Mouse (Mus musculus): ENCODE measurements around the gene Plcb4. TPM values are rescaled to one million over a fixed set of nuclear protein-coding genes. Genes with fewer than 3 reads are reported as not detected.

The Plcb4 gene
- total RNA-seq, 2 experiments from 2014 or later = 25.7 to 34.5 TPM

DNA sequence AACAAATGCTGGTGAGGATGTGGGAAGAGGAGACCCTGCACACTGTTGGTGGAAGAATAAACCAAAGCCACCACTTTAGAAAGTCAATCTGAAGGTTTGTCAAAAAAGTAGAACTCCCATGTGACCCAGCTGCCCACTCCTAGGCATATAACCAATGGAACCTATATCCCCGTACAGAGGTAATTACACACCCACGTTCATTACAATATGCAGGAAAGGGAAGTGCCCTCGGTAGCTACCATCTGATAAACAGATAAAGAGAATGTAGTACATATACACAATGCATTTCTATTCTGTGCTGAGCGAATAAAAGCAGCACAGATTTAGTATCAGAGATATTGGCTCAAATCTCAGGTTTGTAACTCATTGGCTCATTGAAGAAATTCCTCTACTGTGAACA, 242.2 kb downstream of the Plcb4 start:
- intact Hi-C loops (cut with DNase I; ENCODE audit: low total_unique reads) = no loop called here
- no peak for DNase-seq

DNA sequence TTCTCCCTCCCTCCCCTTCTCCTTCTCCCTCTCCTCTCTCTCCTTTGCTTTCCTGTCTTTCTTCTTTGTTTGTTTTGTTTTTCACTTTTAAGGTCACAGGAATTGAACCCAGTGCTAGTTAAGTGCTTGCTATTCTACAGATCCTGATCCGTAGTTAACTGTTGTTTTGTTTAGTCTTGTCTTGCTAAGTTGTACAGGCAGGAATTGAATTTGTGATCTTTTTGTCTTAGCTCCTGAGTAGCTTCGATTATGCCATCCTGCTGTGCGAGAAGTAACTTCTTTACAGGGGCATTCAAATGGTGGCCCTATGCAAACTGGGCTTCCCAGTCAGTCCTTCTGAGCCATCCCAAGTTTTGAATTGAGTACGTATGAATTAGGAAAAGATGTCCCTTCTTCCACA, 245.5 kb downstream of the Plcb4 start:
- no peak for DNase-seq
- intact Hi-C loops (cut with DNase I; ENCODE audit: low total_unique reads) = no loop called here

DNA sequence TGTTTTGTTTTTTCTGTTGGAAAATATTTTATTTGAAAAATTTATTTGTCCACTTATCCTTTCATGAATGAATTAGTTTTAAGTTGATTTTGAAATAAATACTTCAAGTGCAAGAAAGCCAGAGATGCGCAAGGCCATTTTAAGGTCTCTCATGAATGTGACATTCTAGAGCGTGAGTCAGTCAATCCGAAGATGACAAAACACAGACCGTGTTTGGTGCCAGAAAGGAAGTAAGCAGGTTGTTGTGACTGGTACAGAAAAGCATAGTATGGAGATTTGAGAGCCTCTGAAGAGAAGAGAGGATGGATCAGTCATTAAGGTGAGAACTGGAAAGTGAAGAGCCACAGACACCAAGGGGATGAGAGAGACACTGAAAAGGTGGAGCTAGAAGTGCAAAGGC, 246.0 kb downstream of the Plcb4 start:
- intact Hi-C loops (cut with DNase I; ENCODE audit: low total_unique reads) = no loop called here

DNA sequence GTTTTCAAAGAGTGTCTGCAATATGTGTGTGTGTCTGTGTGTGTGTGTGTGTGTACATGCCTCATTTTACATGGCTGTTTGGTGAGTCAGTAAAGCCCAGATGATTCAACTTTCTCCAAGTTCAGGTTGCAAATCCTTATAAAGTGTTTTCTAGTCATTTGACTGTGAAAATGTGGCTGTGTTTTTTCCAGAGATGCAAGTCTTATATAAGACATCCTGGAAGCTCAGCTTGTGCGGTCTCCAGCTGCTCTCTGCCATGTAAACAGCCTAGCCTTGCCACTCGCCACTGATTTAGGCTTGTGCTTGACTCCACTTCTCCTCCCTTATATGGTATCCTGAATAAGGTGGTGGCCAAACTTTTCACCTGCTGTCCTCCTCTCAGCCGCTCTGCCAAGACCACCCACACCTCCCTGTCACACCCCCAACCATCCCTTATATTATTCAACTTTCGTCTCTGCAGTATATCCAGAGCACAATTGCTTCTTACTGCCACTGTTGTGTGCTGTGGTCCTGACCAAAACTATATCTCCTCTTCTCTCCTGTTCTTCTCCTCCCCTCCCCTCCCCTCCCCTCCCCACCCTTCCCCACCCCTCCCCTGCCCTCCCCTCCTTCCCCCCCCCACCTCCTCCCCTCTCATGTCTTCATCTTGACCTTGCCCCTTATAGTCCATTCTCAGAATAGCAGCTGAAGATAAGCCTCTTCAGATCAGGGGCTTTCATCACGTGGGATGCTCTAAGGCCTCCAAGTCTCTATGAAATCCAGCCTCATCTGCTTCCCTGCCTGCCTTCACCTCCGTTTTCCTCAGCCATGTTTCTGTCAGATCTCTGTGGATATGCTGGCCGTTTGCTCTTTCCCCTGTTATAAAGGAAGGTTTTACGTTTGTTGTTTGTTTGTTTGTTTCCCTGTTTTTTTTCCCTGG, 255.8 kb downstream of the Plcb4 start:
- intact Hi-C loops (cut with DNase I; ENCODE audit: low total_unique reads) = no loop called here
- DNase-seq = no peak

More for the DNA sequence above, 246.0 kb downstream of the Plcb4 start:
- no peak for DNase-seq

DNA sequence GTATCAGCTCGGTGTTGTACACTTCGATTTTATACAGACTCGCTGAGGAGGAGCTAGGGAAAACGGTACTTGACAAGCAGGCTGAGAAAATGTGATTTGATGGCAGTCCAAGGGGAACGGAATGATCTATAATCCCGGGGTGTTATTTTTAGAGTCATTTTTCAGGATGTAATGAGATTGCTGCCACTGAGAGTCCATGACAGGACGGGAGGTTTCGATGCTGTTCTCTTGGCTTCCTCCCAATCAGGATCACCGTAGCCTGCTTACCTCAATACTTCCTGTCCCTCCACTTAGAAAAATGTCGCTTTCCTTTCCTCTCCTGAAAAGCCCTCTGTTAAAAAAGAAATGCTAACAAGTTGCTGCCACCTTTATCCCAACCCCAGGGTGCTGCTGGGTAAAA, 257.1 kb downstream of the Plcb4 start:
- intact Hi-C loops (cut with DNase I; ENCODE audit: low total_unique reads) = no loop called here
- no peak for DNase-seq

DNA sequence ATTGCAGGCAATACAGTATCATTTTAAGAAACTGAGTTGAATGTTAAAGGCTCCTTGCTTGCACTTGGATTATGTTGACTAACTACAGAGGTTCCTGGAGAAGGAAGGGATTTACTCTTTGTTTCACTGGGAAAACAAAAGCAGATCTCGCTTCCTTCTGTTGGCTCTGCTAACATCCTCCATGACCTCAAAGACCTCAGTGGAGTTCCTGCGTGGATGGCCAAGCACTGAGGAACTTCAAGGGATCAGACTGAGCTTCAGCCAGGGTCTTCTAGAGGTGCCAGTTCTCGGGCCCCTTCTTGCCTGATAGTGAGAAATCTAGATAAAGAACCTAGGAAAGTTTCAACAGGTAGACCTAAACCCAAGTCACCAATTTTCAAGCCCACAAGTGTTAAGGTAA, 258.2 kb downstream of the Plcb4 start:
- intact Hi-C loops (cut with DNase I; ENCODE audit: low total_unique reads) = no loop called here
- no peak for DNase-seq

DNA sequence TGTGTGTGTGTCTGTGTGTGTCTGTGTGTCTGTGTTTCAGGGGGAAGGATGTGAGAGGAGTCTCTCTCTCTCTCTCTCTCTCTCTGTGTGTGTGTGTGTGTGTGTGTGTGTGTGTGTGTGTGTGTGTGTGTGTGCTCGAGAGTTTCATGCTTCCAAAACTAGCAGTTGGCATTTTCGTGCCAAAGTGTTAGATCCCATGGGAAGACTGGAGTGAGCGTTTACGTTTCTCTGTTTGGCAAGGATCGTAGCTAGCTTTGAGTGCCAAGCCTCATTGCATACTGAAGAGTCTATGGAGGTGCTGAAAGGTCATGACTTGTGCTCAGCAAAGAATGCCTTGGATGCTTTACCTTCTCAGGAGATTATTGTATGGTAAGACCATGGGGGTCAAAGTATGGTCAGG, 259.3 kb downstream of the Plcb4 start:
- intact Hi-C loops (cut with DNase I; ENCODE audit: low total_unique reads) = no loop called here
- DNase-seq = no peak

DNA sequence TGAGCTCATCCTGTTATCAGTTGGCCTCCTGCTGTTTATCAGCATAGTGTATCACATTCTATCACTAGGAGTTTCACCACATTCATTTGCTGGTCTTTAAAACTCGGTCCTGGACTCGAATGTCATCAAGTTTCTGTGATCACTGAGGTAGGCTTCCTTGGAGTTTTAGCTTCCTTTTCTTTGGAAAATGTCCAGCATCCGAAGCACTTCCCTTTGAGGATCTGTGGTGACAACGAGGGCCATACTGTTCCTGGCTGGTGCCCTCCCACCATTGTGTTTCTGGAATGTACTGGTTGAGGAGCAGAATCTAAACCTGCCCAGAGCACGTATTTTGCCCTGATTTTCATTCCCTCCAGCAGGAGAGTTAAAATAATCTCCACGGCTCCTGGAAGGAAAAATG, 260.8 kb downstream of the Plcb4 start:
- DNase-seq = no peak
- intact Hi-C loops (cut with DNase I; ENCODE audit: low total_unique reads) = no loop called here

DNA sequence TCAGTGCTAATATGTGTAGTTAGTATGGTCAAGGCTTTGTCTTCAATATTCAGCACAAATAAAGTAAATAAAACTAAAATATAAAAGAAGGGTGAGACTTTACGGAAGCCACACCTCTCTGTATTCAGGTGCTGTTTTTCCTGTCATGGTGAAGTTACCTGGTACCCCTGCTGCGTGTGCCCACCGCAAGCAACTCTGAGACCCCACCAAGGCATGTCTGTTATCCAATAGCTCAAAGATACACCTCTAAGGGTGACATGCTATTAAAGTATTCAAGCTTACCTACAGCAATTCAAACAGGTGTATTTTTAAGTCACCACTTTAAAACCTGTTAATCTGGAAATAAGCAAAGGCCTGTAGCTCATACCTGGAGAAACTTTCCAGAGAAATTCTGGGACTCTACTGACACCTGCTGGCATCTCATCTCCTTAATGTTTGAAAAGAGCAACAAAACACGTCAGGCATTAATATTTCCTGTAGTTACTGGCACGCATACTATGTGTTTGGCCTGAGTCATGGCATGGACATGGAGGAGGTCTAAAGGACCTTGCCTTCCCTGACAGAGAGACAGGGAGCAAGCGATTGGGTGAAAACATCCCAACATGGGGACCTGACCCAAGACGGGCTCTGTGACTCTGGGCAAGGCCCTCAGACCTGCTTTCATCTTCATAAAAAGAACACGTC, 268.0 kb downstream of the Plcb4 start:
- peak; percentile 24 for DNase-seq
- intact Hi-C loops (cut with DNase I; ENCODE audit: low total_unique reads) = loop anchor here (5.0 kb wide), 1 partner anchor 490 kb away; no protein-coding TSS in a partner anchor

DNA sequence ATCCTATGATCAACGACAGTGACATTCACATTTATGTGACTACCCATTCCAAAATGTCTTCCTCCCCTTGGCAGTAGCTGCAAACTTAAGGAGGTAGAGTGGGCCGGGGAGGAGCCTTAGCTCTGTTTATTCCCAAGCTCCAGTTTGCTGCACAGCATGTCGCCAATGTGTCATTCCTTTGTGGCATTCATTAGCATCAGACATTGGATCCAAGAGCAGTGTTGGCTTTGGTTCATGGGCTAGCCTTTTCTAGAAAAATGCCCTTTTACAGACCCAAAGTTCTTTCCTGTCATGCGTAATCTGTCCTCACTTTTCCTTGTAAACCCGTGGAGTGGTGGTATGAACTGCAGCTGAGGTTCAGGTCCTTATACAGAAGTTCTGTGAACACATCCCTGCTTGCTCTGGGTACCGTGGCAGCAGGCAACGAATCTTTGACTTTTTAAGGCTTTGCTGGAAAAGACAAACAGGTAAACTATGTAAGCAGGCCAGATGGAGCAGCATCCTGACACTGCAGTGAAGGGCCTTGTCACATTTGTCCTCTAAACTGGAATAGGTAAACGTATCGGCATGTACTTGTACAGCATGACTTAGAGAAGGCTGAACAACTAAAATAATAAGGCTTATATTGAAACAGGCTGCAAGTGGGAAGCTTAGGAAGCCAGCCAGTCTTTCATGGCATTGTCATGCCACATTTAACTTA, 270.4 kb downstream of the Plcb4 start:
- DNase-seq = no peak
- intact Hi-C loops (cut with DNase I; ENCODE audit: low total_unique reads) = loop anchor here (5.0 kb wide), 1 partner anchor 492 kb away; no protein-coding TSS in a partner anchor

DNA sequence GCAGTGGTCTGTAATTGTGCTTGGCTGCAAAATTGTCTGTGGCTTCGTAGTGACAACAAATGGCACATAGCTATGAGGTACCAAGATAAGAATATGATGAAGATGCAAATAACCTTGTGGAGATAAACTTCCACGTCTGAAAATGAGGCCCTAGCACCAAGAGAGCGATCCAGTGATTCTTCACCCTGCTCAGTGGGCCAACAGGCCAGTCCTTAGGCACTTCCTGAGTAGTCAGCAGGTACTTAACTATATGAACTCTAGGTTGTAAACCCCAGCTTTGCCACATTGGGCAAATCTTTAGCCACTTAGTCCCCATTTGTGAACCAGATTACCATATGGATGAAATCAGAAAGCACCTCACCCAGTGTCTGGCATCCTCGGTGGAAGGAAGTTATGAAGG, 271.9 kb downstream of the Plcb4 start:
- DNase-seq = no peak
- intact Hi-C loops (cut with DNase I; ENCODE audit: low total_unique reads) = no loop called here

DNA sequence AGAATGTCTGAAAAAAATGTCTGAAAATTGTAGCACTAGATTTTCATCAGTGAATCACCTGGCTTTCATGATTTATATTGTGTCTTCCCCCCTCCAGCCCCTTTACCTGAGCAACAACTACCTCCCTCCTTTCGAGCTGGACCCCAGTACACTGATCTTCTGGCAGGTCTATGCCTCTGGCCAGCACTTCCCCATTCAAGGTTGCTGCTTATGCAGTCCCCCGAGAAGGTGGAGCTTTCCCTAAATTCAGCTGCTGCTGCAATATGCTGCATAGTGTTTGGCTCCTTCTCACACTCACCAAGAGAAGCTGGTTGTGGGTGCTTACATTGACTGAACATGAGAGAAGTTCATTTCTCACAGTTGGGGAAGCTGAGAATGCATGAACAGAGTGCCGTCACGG, 273.8 kb downstream of the Plcb4 start:
- intact Hi-C loops (cut with DNase I; ENCODE audit: low total_unique reads) = no loop called here
- no peak for DNase-seq

DNA sequence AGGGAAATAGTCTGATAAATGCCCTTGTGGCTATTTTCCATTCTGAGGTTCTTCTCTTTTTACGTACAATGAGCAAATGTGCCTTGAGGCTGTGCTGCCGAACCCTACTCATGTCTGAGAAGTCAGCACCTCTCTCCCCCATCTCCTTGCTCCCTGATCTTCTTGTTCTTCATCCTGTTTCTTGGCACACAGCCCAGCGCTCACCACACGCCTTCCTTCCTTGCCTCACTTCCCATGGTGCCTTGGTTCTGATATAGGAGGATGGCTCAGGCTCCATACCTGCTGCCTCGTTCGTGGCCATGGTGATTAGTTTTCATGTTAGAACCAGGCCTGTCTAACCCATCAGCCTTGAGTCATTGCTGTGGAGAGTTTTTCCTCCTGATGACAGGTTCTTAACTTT, 277.6 kb downstream of the Plcb4 start:
- no peak for DNase-seq
- intact Hi-C loops (cut with DNase I; ENCODE audit: low total_unique reads) = no loop called here

DNA sequence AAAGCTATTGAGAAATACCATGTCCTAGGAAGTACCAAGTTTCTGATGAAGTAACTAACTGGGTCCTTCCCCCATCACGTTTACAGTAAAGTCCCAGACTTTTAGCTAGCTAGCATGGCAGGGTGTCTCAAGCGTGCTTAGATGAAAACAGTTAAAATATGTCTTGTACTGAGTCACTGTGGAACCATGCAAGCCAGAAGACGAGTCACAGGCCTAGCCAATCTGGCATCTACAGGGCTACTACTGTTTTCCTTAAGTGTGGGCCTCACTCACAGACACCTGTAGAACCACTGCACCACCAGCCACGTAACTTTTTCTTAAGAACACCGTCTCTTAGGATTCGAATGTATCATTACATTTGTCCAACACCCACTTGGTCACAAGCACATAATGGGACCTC, 278.8 kb downstream of the Plcb4 start:
- DNase-seq = no peak
- intact Hi-C loops (cut with DNase I; ENCODE audit: low total_unique reads) = no loop called here

DNA sequence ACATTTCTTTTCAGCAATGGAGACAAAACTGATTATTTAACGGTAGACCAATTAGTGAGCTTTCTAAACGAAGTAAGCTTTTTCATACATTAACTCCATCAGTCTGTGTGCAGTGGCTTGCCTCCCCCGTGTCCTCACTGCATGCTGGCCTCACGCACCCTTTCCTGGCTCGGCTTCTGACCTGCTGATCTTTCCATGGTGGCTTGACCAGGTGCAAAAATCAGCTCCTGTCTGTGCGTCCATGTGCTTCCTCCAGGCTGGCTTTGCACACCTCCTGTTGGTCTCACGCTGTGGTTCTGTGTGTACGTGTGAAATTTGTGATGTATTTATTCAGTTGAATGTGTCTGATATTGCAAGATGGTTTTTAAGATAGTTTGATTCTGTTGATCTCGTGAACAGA, 281.1 kb downstream of the Plcb4 start:
- intact Hi-C loops (cut with DNase I; ENCODE audit: low total_unique reads) = no loop called here
- DNase-seq = no peak

DNA sequence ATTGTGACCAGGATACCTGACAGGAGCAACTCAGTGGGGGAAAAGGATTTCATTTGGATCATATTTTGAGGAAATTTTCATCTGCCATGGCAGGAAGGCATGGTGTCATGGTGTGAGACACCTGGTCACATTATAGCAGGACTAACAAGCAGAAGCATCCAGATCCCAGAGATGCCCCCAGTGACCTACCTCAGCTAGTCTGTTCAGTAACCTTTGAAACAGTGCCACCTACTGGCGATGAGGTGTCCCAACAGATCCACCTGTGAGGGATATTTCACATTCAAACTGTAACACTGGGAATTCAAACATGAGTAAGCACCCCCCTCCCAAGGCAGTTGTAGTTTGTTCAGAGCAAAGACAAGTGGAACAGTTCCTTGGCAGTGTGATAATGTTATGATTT, 289.0 kb downstream of the Plcb4 start:
- no peak for DNase-seq
- intact Hi-C loops (cut with DNase I; ENCODE audit: low total_unique reads) = no loop called here

DNA sequence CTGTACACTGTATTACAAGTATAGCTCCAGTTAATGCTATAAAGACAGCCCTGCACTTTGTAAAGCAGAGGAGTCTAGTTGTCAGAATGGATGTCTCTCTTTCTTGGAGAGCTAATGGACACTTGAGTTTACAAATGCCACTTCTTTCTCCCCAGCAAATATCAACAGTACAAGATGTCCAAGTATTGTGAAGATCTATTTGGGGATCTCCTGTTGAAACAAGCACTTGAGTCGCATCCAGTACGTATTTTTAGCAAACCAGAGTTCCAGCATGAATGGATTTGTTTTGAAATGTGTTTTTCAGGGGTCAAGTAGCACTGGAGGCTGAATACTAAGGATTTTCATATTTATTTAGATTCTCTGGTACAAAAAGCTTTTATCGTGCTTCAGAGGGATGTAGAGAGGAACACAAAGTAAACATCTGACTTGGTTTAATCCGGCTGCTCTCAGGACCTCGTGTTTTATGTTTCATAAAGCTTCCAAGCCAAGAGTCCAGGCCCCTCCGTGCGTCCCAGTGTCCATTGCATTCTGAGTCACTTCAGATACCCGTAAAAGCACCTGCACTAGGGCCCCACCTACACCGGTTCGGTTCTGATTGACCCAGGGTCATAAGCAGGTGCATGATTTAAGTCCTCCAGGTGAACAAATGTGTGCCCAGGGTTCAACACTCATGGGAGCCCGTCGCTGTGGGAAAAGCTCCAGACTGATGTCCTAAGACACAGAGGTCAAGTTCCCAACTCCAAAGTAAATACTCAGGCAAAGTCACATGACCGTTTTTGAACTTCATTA, 296.1 kb downstream of the Plcb4 start:
- no peak for DNase-seq
- intact Hi-C loops (cut with DNase I; ENCODE audit: low total_unique reads) = loop anchor here (10.0 kb wide), 1 partner anchor 560 kb away; no protein-coding TSS in a partner anchor

DNA sequence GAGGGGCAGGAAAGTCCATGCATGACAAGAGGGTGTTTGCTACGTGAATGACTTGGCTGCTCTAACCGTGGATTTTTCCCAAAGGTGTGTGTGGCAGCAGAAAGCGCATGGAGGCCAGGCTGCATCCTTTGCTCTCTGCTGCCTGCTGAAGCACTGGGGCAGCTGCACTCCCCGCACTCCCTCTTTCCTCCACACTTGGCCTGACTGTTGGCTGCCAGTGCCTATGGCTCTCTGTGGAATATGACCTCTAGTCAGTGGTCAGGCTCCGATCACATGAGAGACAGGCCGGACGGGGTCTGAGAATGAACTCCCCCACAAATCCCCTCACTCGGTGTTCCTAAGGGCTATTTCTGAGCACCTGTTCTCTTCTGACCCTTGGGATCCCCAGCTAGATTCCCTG, 297.0 kb downstream of the Plcb4 start:
- intact Hi-C loops (cut with DNase I; ENCODE audit: low total_unique reads) = loop anchor here (10.0 kb wide), 1 partner anchor 561 kb away; no protein-coding TSS in a partner anchor

DNA sequence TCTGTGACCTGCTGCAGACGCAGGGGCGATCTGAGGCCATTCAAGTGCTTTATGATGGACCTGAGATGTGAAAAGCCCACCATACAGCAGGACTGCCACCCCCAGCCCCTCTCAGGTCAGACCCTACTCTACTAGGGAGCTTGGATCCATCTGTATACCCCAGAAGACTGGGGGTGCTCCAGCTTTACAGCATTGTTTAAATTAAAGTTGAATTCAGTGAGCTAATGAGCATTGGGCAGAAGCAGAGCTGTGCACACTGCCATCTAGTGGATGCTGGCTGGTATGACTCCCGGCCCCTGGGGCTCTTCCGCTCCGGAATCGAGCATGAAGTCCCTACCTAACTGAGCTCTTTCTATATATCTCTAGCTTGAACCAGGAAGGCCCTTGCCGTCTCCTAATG, 298.9 kb downstream of the Plcb4 start:
- intact Hi-C loops (cut with DNase I; ENCODE audit: low total_unique reads) = loop anchor here (10.0 kb wide), 1 partner anchor 563 kb away; no protein-coding TSS in a partner anchor

More for the DNA sequence above, 297.0 kb downstream of the Plcb4 start:
- no peak for DNase-seq

More for the DNA sequence above, 298.9 kb downstream of the Plcb4 start:
- DNase-seq = peak; percentile 37

Data from gastrocnemius, postnatal 14 days (tissue).